Mouse (Mus musculus) cerebellum, adult 2 months (tissue): ENCODE results near the gene Mrps22. TPM values are rescaled to one million over a fixed set of nuclear protein-coding genes. Genes with fewer than 3 reads are reported as not detected.

Source experiments
- DNase-seq, 2 experiments: peaks; one replicate each; pipeline ENCODE4 v3.0.0; 2021
- H3K27ac ChIP-seq: fragments of 200-500 bp; 2 replicates; pipeline ENCODE4 v1.5.1; 2012; ENCODE audit warnings: low read length, control low read depth, inconsistent platforms; ENCODE audit not compliant: insufficient read depth
- H3K27me3 ChIP-seq: fragments of 200-500 bp; 2 replicates; pipeline ENCODE4 v1.6.1; 2012; ENCODE audit warnings: inconsistent platforms, mild to moderate bottlenecking, low read length, moderate library complexity; ENCODE audit not compliant: control insufficient read depth, insufficient read depth
- H3K4me1 ChIP-seq: fragments of 200-500 bp; 2 replicates; pipeline ENCODE4 v1.6.1; 2011; ENCODE audit warnings: low read length; ENCODE audit not compliant: control insufficient read depth, insufficient read depth
- H3K4me3 ChIP-seq: fragments of 200-500 bp; replicated peaks from 2 replicates; pipeline ENCODE3; 2011; ENCODE audit warnings: mild to moderate bottlenecking, low read depth, low read length, control low read depth; ENCODE audit not compliant: insufficient read depth
- CTCF ChIP-seq: fragments of 200-500 bp; IDR thresholded peaks from 2 replicates; pipeline ENCODE4 v1.5.1; 2011; ENCODE audit warnings: low read depth, mild to moderate bottlenecking, control low read depth, low read length, moderate library complexity, borderline replicate concordance; ENCODE audit not compliant: insufficient read depth
- POLR2A ChIP-seq: fragments of 200-500 bp; IDR thresholded peaks from 2 replicates; pipeline ENCODE4 v1.6.1; 2011; ENCODE audit warnings: low read length, control low read depth, borderline replicate concordance; ENCODE audit not compliant: insufficient read depth
- WGBS: fragments of 180-500 bp; shearing (Covaris S2); methylation state at CpG from one replicate; pipeline ENCODE4 v1.1.7; 2018; 5-methylcytosine and 5-hydroxymethylcytosine counted together
- polyA plus RNA-seq: library from polyadenylated mRNA; depleted of rRNA; stranded (reverse); fragments of >200 nt; gene quantifications from 2 replicates; pipeline ENCODE4 v1.2.3, GENCODE M21; 2012; rRNA removed

Mrps22 gene
- polyA plus RNA-seq, result 31.5 and 32.1 TPM in 2 replicates

DNA sequence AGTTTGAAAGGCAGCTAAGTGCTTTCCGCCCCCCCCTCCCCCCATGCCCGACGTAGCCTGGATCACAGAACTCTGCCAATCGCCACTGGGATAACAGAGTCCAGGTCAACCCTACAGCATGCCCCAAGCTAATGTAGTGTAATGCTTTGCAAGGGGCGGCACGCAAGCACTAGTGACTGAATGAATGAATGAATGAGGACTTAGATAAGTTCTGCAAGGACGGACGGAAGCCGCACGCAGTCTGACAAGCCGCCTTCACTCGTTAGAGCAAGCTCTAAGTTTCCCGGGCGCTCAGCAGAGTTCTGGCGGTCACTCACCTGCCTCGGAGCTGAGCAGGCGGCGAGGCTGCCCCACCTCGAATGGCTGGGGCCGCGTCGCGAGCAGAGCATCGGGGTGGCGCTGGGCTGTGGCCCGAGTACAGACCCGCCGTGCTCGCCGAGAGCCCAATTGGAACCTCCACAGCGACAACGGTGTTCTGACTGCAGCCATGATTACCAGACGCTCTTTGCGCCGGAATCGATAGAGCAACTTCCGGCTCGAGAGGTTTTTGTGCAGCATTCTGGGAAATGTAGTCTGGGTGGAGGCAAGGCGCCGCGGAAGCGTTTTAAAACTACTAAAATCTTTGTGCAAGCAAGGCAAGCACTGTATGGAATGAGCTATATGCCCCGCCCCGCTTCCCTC is at the start of gene Mrps22:
Gene Mrps22 (minus strand): TSS at position 505 of the 681 bp plus-strand sequence.
- WGBS, result under 1% methylated on average over 44 of the region's 44 CpGs
- Histone ChIP-seq H3K4me1 (no peaks in the 10 kb centered on the region), H3K4me3 (peak within 1 kb of the TSS; percentile 93), H3K27ac (no peak within 1 kb of the TSS), H3K27me3 (no peaks in the 10 kb centered on the region; the same call in 1 of the 2 replicates)
- TF ChIP-seq POLR2A (peak; percentile 96), CTCF (no peak)
- peak; percentile 77 to 78 for DNase-seq

DNA sequence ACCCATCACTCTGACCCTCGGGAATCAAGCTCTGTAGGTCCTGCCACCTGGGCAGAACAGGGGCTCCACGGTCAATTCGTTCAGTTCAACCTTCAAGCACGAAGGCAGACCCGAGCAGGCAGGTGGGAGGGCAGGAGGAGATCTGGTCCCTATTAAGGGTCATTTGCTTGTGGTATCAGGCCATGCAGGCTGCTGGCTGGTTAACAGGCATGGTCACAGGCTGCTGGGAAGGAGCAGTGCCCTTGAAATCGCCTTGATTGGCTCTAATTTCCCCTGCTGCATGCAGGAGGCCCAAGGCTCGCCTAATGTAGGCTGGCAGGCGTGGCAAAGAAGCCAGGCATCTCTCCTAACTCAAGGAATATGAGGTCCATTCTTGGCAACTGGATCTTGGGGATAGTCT is 49.1 kb upstream of the Mrps22 start:
- DNase-seq, result no peak
- H3K4me1 ChIP-seq, result no peaks in the 10 kb centered on the region
- WGBS, result 67% methylated on average over 8 of the region's 8 CpGs
- H3K27ac ChIP-seq, result no peak overlapping the region
- H3K4me3 ChIP-seq, result no peak overlapping the region
- TF ChIP-seq CTCF (no peak), POLR2A (no peak)
- no peaks in the 10 kb centered on the region for H3K27me3 ChIP-seq

DNA sequence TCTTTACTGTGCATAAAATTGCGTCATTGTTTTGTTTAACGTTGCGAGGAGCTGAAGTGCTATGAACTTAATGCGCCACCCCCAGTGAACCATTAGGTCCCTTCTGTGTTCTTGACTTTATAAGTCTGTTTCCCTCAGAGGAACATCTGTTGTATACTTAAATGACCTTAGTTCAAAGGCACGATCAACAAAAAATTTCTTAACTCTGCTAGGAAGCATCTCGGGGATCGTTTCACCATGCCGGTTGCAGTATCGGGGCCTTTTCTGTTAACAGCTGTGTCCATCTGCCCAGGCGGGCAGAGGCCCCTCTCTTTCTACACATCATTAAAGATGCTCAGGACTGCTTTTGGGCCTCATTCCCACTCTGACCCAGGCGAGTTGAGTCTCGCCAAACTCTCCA is 46.0 kb upstream of the Mrps22 start:
- no peak for DNase-seq
- no peak overlapping the region for H3K27ac ChIP-seq

DNA sequence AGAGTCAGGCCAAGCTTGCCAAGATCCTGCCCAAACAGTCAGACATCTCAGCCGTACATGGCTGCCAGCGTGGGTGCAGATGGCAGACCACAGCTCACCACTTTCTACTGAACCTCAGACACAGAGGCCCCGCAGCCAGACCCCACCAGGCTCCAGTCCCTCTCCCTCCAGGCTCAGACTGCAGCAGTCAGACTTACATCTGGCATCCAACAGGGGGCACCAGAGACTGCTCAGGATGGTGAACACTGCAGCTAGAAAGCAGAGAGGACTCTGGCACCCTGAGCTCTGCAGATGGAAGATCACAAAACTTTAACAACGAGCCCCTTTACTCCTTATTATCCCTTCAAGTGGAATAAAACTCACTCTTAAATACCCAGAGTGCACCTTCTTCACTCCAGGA is 44.3 kb upstream of the Mrps22 start:
- no peaks in the 10 kb centered on the region for H3K27me3 ChIP-seq
- no peak overlapping the region for H3K27ac ChIP-seq
- peak; percentile 14 to 25 for DNase-seq
- no peaks in the 10 kb centered on the region for H3K4me1 ChIP-seq
- TF ChIP-seq POLR2A, result no peak
- peak; percentile 63; the same call in 1 of the 2 replicates for TF ChIP-seq CTCF
- H3K4me3 ChIP-seq, result no peak overlapping the region
- 4% methylated on average over 4 of the region's 4 CpGs for WGBS

More for the DNA sequence above, 46.0 kb upstream of the Mrps22 start:
- H3K27me3 ChIP-seq, result no peaks in the 10 kb centered on the region
- 25% methylated on average over 12 of the region's 12 CpGs for WGBS
- TF ChIP-seq POLR2A, result no peak
- TF ChIP-seq CTCF, result no peak
- H3K4me3 ChIP-seq, result no peak overlapping the region
- H3K4me1 ChIP-seq, result no peaks in the 10 kb centered on the region

DNA sequence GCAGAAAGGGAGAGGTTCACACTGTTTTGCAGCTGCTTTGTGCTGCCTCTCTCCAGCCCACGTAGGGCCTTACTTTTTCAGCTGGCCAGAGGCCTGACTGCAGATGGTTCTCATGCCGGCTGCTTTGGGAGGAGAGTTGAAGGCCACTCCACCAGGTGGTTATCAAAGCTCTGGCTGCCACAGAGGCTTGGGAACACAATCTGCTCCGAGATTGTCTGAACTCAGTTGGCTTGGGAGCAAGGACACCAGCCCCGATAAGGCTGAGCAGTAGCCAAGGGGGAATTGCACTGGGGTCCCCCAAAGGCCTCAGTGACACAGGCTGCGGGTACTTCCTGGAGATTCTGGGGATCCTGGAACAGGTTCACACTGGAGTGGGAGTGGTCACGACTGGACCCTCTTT is 40.7 kb upstream of the Mrps22 start:
- Histone ChIP-seq H3K27me3 (no peaks in the 10 kb centered on the region), H3K4me1 (no peaks in the 10 kb centered on the region), H3K27ac (no peak overlapping the region), H3K4me3 (no peak overlapping the region)
- no peak for TF ChIP-seq CTCF
- TF ChIP-seq POLR2A, result no peak
- DNase-seq, result no peak
- WGBS, result 57% methylated on average over 6 of the region's 6 CpGs

DNA sequence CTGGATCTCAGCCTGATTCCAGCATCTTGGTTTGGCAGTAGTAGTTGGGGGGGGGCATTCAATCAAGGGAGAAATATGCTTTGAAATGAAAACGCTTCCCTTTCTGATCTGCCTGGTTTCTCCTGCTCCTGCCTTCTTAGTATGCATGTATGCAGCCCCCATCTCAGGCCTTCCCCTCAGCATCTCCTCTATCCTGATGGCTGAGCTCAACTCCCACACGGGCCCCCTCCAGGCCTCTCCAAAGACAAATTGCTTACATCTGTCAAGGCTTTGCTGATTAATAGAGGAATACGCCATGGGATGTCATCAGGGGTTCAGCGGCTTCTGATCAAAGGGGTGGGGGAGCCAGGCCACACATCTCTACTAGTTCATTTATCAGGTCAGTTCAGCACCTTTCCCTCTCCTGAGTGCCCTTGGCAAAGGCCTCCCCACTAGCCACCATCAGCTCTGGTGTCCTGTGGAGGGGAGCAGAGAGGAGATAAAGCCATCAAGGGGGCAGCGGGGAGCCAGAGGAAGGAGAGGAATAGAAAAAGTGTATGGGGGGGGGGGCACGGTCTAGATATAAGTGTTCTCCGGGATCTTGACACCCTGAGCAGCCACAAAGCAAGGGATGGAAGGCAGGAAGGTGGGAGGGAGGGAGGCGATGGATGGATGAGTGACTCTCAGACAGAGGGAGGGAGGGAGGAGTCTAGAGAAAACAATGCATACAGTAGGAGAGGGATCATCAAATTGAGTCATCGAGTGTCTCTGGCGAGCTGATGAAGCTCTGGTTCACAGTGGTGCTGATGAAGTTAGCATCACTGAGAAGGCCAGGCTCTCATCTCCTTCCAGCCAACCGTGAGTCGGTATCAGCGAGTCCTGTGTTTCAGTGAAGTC is 32.1 kb upstream of the Mrps22 start:
- WGBS, result 56% methylated on average over 13 of the region's 13 CpGs
- Histone ChIP-seq H3K27me3 (no peaks in the 10 kb centered on the region), H3K4me1 (no peaks in the 10 kb centered on the region), H3K4me3 (no peak overlapping the region), H3K27ac (no peak overlapping the region)
- TF ChIP-seq CTCF, result no peak
- no peak for TF ChIP-seq POLR2A
- no peak for DNase-seq

DNA sequence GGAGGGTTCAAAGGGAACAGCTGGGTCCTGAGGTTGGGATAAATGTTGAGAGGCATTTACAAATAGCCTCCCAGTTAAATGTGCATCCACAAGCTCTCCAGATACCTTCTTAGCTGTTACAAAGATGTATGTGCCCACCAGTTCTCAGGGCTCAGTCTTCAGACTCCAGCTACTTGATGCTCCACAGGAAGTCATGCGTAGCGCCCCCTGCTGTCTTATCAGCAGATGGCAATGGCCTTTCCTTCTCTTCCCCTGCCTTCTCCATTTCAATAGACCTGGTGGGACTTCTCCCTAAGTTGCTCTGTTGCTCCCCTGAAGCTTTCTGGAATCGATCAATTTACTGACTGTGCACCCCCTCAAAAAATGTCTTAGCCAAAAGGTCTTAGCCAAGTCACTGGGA is 27.0 kb upstream of the Mrps22 start:
- DNase-seq, result no peak
- Histone ChIP-seq H3K27ac (no peak overlapping the region), H3K27me3 (no peaks in the 10 kb centered on the region), H3K4me3 (no peak overlapping the region), H3K4me1 (no peaks in the 10 kb centered on the region)
- TF ChIP-seq POLR2A (no peak), CTCF (no peak)
- WGBS, result 39% methylated on average over 3 of the region's 3 CpGs

DNA sequence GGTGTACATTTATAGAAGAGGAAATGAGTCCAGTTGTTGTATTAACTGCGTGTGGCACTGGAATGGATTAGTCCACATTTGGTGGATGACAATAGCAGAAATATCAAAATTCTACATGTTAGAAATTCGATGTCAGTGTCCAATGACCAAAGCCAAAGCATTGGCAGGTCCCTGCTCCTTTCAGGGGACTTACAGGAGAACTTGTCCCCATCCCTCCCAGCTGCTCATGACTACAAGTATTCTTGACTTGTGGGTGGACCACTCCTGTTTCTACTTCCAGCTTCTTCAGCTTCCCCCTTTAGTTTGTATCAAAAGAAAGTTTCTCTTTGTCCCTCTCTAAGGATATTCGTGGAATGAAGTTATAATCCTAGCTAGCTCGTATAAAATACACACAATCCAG is 3.4 kb upstream of the Mrps22 start:
- H3K4me3 ChIP-seq, result no peak overlapping the region
- no peak for DNase-seq
- no peak overlapping the region for H3K27ac ChIP-seq
- WGBS, result 66% methylated on average over 4 of the region's 4 CpGs
- no peaks in the 10 kb centered on the region; the same call in 1 of the 2 replicates for H3K27me3 ChIP-seq
- TF ChIP-seq CTCF, result no peak
- TF ChIP-seq POLR2A, result no peak
- H3K4me1 ChIP-seq, result no peaks in the 10 kb centered on the region
